Mouse (Mus musculus): Measurements from ENCODE around the gene Zcchc4. TPM values are rescaled to one million over a fixed set of nuclear protein-coding genes. Genes with fewer than 3 reads are reported as not detected.
A peak's percentile ranks its signal among the peaks of the same experiment; 100 is the strongest.

Gene Zcchc4
- polyA plus RNA-seq, 1 experiment from 2014 or later = 10.6 TPM

GRCm38 (mm10) chr5:52811056-52811455 is 35.8 kb downstream of the Zcchc4 start:
- Histone ChIP-seq H3K27ac (ENCODE audit: low read depth, low read length) (no peak overlapping the region), H3K9me3 (ENCODE audit: control insufficient read depth, low read length) (no peaks in the 10 kb centered on the region), H3K9ac (ENCODE audit: low read depth, low read length) (no peak overlapping the region), H3K4me2 (ENCODE audit: low read length) (no peak overlapping the region), H3K4me1 (ENCODE audit: control insufficient read depth, insufficient read depth, low read depth, low read length) (no peaks in the 10 kb centered on the region), H3K27me3 (replicated peaks; ENCODE audit: control insufficient read depth, insufficient read depth, low read length) (no peaks in the 10 kb centered on the region), H3K4me3 (ENCODE audit: low read length) (no peak overlapping the region), H3K36me3 (ENCODE audit: control insufficient read depth, insufficient read depth, low read length) (0 out of 2 replicates have a peak, but pooled peaks cover 2% of the 10 kb centered on the region)
- 96% methylated on average over 14 of the region's 14 CpGs for WGBS
- ATAC-seq = no peak

DNA sequence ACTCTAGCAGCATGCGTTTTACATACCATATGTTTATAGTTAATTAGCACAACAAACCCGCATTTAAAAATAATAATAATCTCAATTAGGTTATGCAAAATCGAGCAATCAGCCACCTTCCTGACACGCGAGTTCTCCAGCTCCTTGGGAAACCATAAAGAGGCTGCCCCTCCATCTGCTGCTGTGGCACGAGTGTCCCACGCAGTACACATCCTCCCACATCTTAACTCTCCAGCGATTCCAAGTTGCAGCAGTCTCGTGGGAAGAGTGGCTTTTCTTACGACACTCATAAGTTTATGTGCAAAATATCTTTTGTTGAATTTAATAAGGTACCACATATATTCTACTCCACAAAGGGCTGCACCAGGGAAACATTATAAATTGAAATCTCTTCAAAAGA is 37.2 kb downstream of the Zcchc4 start:
- no peak for ATAC-seq
- Histone ChIP-seq H3K27ac (ENCODE audit: low read depth, low read length) (no peak overlapping the region), H3K36me3 (ENCODE audit: control insufficient read depth, insufficient read depth, low read length) (peaks cover 2% of the 10 kb centered on the region; the same call in 1 of the 2 replicates), H3K9me3 (ENCODE audit: control insufficient read depth, low read length) (no peaks in the 10 kb centered on the region), H3K27me3 (replicated peaks; ENCODE audit: control insufficient read depth, insufficient read depth, low read length) (no peaks in the 10 kb centered on the region), H3K4me2 (ENCODE audit: low read length) (no peak overlapping the region), H3K9ac (ENCODE audit: low read depth, low read length) (no peak overlapping the region), H3K4me1 (ENCODE audit: control insufficient read depth, insufficient read depth, low read depth, low read length) (no peaks in the 10 kb centered on the region), H3K4me3 (ENCODE audit: low read length) (no peak overlapping the region)
- WGBS = 79% methylated on average over 10 of the region's 10 CpGs

- Histone ChIP-seq H3K4me3 (ENCODE audit: low read length) (no peak overlapping the region), H3K36me3 (ENCODE audit: control insufficient read depth, insufficient read depth, low read length) (peaks cover 2% of the 10 kb centered on the region; the same call in 1 of the 2 replicates), H3K4me2 (ENCODE audit: low read length) (no peak overlapping the region), H3K4me1 (ENCODE audit: control insufficient read depth, insufficient read depth, low read depth, low read length) (no peaks in the 10 kb centered on the region), H3K9me3 (ENCODE audit: control insufficient read depth, low read length) (no peaks in the 10 kb centered on the region), H3K27me3 (replicated peaks; ENCODE audit: control insufficient read depth, insufficient read depth, low read length) (no peaks in the 10 kb centered on the region), H3K9ac (ENCODE audit: low read depth, low read length) (no peak overlapping the region), H3K27ac (ENCODE audit: low read depth, low read length) (no peak overlapping the region)
- no peak for ATAC-seq
- WGBS = 90% methylated on average over 7 of the region's 7 CpGs
These were observed 38.1 kb downstream of the Zcchc4 start for GRCm38 (mm10) chr5:52813312-52813711.

DNA sequence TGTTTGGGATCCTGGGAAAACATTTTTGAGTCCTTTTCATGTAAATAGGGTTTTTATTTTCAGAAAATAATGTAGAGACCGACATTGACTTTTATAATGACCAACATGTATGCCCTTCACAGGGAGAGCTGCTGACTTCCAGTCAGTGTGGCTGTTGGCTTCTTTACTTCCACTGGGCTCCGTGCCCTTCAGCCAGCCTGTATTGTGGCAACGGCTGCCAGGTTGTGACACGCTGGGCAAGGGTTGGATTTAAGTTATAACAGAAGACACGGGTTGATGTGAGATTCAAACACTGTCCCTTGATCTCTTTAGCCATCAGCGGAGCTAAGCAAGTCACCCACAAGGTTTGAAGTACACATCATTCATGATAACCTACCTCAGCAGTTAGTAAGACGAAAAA is 43.5 kb downstream of the Zcchc4 start:
- WGBS = 96% methylated on average over 7 of the region's 7 CpGs
- no peaks in the 10 kb centered on the region for H3K27me3 ChIP-seq (replicated peaks; ENCODE audit: control insufficient read depth, insufficient read depth, low read length)

GRCm38 (mm10) chr5:52821691-52822090 is 46.5 kb downstream of the Zcchc4 start:
- Histone ChIP-seq H3K27ac (ENCODE audit: low read depth, low read length) (no peak overlapping the region), H3K36me3 (ENCODE audit: control insufficient read depth, insufficient read depth, low read length) (no peaks in the 10 kb centered on the region), H3K9ac (ENCODE audit: low read depth, low read length) (no peak overlapping the region), H3K27me3 (replicated peaks; ENCODE audit: control insufficient read depth, insufficient read depth, low read length) (no peaks in the 10 kb centered on the region), H3K9me3 (ENCODE audit: control insufficient read depth, low read length) (no peaks in the 10 kb centered on the region), H3K4me1 (ENCODE audit: control insufficient read depth, insufficient read depth, low read depth, low read length) (no peaks in the 10 kb centered on the region), H3K4me3 (ENCODE audit: low read length) (no peak overlapping the region), H3K4me2 (ENCODE audit: low read length) (no peak overlapping the region)
- no peak for ATAC-seq
- WGBS = 39% methylated on average over 3 of the region's 3 CpGs

More for the DNA sequence above, 43.5 kb downstream of the Zcchc4 start:
- no peak overlapping the region for H3K9ac ChIP-seq (ENCODE audit: low read depth, low read length)
- no peak overlapping the region for H3K4me2 ChIP-seq (ENCODE audit: low read length)
- no peaks in the 10 kb centered on the region; the same call in 1 of the 2 replicates for H3K36me3 ChIP-seq (ENCODE audit: control insufficient read depth, insufficient read depth, low read length)
- no peak overlapping the region for H3K4me3 ChIP-seq (ENCODE audit: low read length)
- no peak overlapping the region for H3K27ac ChIP-seq (ENCODE audit: low read depth, low read length)
- ATAC-seq = no peak
- H3K4me1 ChIP-seq (ENCODE audit: control insufficient read depth, insufficient read depth, low read depth, low read length) = no peaks in the 10 kb centered on the region
- H3K9me3 ChIP-seq (ENCODE audit: control insufficient read depth, low read length) = no peaks in the 10 kb centered on the region

GRCm38 (mm10) chr5:52827923-52828322 is 52.7 kb downstream of the Zcchc4 start:
- Histone ChIP-seq H3K27ac (ENCODE audit: low read depth, low read length) (no peak overlapping the region), H3K27me3 (replicated peaks; ENCODE audit: control insufficient read depth, insufficient read depth, low read length) (no peaks in the 10 kb centered on the region), H3K36me3 (ENCODE audit: control insufficient read depth, insufficient read depth, low read length) (no peaks in the 10 kb centered on the region), H3K4me1 (ENCODE audit: control insufficient read depth, insufficient read depth, low read depth, low read length) (peaks cover 1% of the 10 kb centered on the region), H3K9ac (ENCODE audit: low read depth, low read length) (no peak overlapping the region), H3K9me3 (ENCODE audit: control insufficient read depth, low read length) (no peaks in the 10 kb centered on the region), H3K4me2 (ENCODE audit: low read length) (no peak overlapping the region), H3K4me3 (ENCODE audit: low read length) (no peak overlapping the region)
- ATAC-seq = no peak
- WGBS = 92% methylated on average over 4 of the region's 4 CpGs

DNA sequence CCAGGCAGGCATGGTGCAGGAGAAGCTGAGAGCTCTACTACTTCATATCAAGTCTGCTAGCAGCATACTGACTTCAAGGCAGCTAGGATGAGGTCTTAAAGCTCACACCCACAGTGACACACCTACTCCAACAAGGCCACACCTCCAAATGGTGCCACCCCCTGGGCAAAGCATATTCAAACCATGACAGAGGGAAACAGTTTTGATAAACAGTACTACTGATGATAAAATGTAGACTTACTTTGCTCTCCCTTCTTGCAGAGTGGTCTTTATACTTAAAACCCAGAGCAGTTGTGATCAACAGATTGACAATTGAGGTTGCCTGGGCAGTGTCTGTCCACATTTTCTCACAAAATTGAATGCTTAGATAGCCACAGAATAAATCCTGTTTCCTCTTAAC is 57.8 kb downstream of the Zcchc4 start:
- Histone ChIP-seq H3K36me3 (ENCODE audit: control insufficient read depth, insufficient read depth, low read length) (peaks cover 4% of the 10 kb centered on the region; the same call in 1 of the 2 replicates), H3K9me3 (ENCODE audit: control insufficient read depth, low read length) (no peaks in the 10 kb centered on the region), H3K4me1 (ENCODE audit: control insufficient read depth, insufficient read depth, low read depth, low read length) (peaks cover 19% of the 10 kb centered on the region), H3K4me2 (ENCODE audit: low read length) (peak overlapping the region; percentile 91), H3K27ac (ENCODE audit: low read depth, low read length) (peak overlapping the region; percentile 89), H3K9ac (ENCODE audit: low read depth, low read length) (no peak overlapping the region), H3K4me3 (ENCODE audit: low read length) (peak overlapping the region; percentile 93), H3K27me3 (replicated peaks; ENCODE audit: control insufficient read depth, insufficient read depth, low read length) (no peaks in the 10 kb centered on the region)
- no peak for ATAC-seq

GRCm38 (mm10) chr5:52833761-52834274 is 58.6 kb downstream of the Zcchc4 start, which contains the start of gene Anapc4:
Gene Anapc4 (plus strand): TSS chr5:52834012.
- H3K27me3 ChIP-seq (replicated peaks; ENCODE audit: control insufficient read depth, insufficient read depth, low read length) = no peaks in the 10 kb centered on the region
- H3K27ac ChIP-seq (ENCODE audit: low read depth, low read length) = peak within 1 kb of the TSS; percentile 89
- peak within 1 kb of the TSS; percentile 91 for H3K4me2 ChIP-seq (ENCODE audit: low read length)
- ATAC-seq = peak; percentile 99
- peaks cover 6% of the 10 kb centered on the region; the same call in 1 of the 2 replicates for H3K36me3 ChIP-seq (ENCODE audit: control insufficient read depth, insufficient read depth, low read length)
- peak within 1 kb of the TSS; percentile 93 for H3K4me3 ChIP-seq (ENCODE audit: low read length)
- peaks cover 19% of the 10 kb centered on the region for H3K4me1 ChIP-seq (ENCODE audit: control insufficient read depth, insufficient read depth, low read depth, low read length)
- no peaks in the 10 kb centered on the region for H3K9me3 ChIP-seq (ENCODE audit: control insufficient read depth, low read length)
- H3K9ac ChIP-seq (ENCODE audit: low read depth, low read length) = peak within 1 kb of the TSS; percentile 93
- whole genome bisulfite sequencing = under 1% methylated on average over 50 of the region's 50 CpGs

DNA sequence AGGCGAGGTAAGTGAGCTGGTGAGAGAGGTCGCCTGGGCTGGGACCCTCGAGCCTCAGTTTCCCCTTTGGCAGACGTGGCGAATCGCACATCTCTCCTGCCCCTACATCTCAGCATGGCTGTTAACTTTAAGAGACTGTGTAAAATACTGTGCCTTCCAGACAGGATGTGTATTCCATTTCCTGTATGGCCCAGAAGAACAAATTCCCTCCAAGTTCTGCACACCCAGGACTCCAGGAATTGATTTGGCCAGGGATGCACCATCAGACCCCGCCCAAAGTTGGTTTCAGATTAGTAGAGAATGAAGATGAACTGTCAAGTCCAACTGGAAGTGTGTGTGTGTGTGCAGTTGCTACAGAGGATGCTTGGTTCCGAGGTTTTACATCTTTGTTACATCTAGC is 59.2 kb downstream of the Zcchc4 start:
- Histone ChIP-seq H3K4me3 (ENCODE audit: low read length) (peak overlapping the region; percentile 93), H3K36me3 (ENCODE audit: control insufficient read depth, insufficient read depth, low read length) (peaks cover 6% of the 10 kb centered on the region; the same call in 1 of the 2 replicates), H3K4me1 (ENCODE audit: control insufficient read depth, insufficient read depth, low read depth, low read length) (peaks cover 19% of the 10 kb centered on the region), H3K27me3 (replicated peaks; ENCODE audit: control insufficient read depth, insufficient read depth, low read length) (no peaks in the 10 kb centered on the region), H3K9ac (ENCODE audit: low read depth, low read length) (peak overlapping the region; percentile 93), H3K27ac (ENCODE audit: low read depth, low read length) (peak overlapping the region; percentile 89), H3K9me3 (ENCODE audit: control insufficient read depth, low read length) (no peaks in the 10 kb centered on the region), H3K4me2 (ENCODE audit: low read length) (peak overlapping the region; percentile 91)
- WGBS = 5% methylated on average over 8 of the region's 8 CpGs
- no peak for ATAC-seq
